In genomic region chr11:45265989-45266302, GRCm38 (mm10) we compare ENCODE assay signal across 15 mouse cellular contexts.
DNase-seq lines count a peak whose midpoint lies in the region; ATAC-seq and TF ChIP-seq lines count a peak whose summit lies in the region.
"Had no signal": no experiment of that assay in that cellular context is flagged by ENCODE, and none has a peak within 500 bp of the region (broad histone marks: within the 10 kb centered on the region; RNA-seq: fewer than 3 reads in every experiment).

No protein-coding gene starts in this region.

- H3K27me3 ChIP-seq in cerebellum, adult 2 months (ENCODE audit: control insufficient read depth, insufficient read depth, low read length): no peaks in the 10 kb centered on the region
- H3K27me3 ChIP-seq in heart, postnatal 0 days (ENCODE audit: control insufficient read depth, insufficient read depth, low read length): no peaks in the 10 kb centered on the region
- H3K27me3 ChIP-seq: embryonic facial prominence, embryonic 13.5 days; hindbrain, embryonic 12.5 days; neural tube, embryonic 15.5 days; Patski had no signal

- no peak for TF ChIP-seq POLR2A in cerebellum, adult 2 months (IDR thresholded peaks at IDR 0.05; ENCODE audit: borderline replicate concordance, insufficient read depth, low read length)

- WGBS in cerebellum, adult 2 months: 46% methylated on average over 4 of the region's 4 CpGs
- WGBS in heart, postnatal 0 days: 62% methylated on average over 4 of the region's 4 CpGs

- H3K4me1 ChIP-seq in cerebellum, adult 2 months (ENCODE audit: control insufficient read depth, insufficient read depth, low read length): no peaks in the 10 kb centered on the region
- no peaks in the 10 kb centered on the region for H3K4me1 ChIP-seq in heart, postnatal 0 days (ENCODE audit: control insufficient read depth, insufficient read depth)
- H3K4me1 ChIP-seq: hindbrain, embryonic 12.5 days had no signal

- no peak for TF ChIP-seq EP300 in heart, postnatal 0 days (IDR thresholded peaks at IDR 0.05; ENCODE audit: low read depth)

- H3K27ac ChIP-seq in cerebellum, adult 2 months (ENCODE audit: insufficient read depth, low read length): no peak overlapping the region
- H3K27ac ChIP-seq in heart, postnatal 0 days (ENCODE audit: low read depth): 0 out of 2 replicates have a peak overlapping the region, but pooled peaks have one; percentile 57
- H3K27ac ChIP-seq: hindbrain, embryonic 12.5 days; macrophage; neural tube, embryonic 15.5 days had no signal

- H3K9me3 ChIP-seq in heart, postnatal 0 days (replicated peaks; ENCODE audit: control insufficient read depth, low read length): no peaks in the 10 kb centered on the region
- H3K9me3 ChIP-seq: embryonic facial prominence, embryonic 13.5 days; hindbrain, embryonic 12.5 days; neural tube, embryonic 15.5 days had no signal

- intact Hi-C loops in heart, postnatal 14 days (cut with DNase I): no loop called here

- TF ChIP-seq CTCF in cerebellum, adult 2 months (IDR thresholded peaks at IDR 0.05; ENCODE audit: borderline replicate concordance, insufficient read depth, low read depth, low read length): no peak
- TF ChIP-seq CTCF in heart, postnatal 0 days (IDR thresholded peaks at IDR 0.05; ENCODE audit: low read depth): no peak

- H3K36me3 ChIP-seq in heart, postnatal 0 days (replicated peaks; ENCODE audit: control insufficient read depth, insufficient read depth, low read length): no peaks in the 10 kb centered on the region
- H3K36me3 ChIP-seq: embryonic facial prominence, embryonic 13.5 days; hindbrain, embryonic 12.5 days; neural tube, embryonic 15.5 days had no signal

- no peak overlapping the region for H3K9ac ChIP-seq in heart, postnatal 0 days (replicated peaks; ENCODE audit: low read depth, low read length)
- H3K9ac ChIP-seq: embryonic facial prominence, embryonic 13.5 days; hindbrain, embryonic 12.5 days; neural tube, embryonic 15.5 days had no signal

- no peak for ATAC-seq in heart, postnatal 0 days (ENCODE audit: insufficient read depth, low read depth)
- no peak for ATAC-seq in cerebellum, adult (ENCODE audit: insufficient number of reproducible peaks, low FRiP score, low TSS enrichment)
- ATAC-seq: Patski had no signal

- no peak overlapping the region for H3K4me2 ChIP-seq in heart, postnatal 0 days (ENCODE audit: low read depth, low read length)
- H3K4me2 ChIP-seq: embryonic facial prominence, embryonic 13.5 days; hindbrain, embryonic 12.5 days; neural tube, embryonic 15.5 days had no signal

- DNase-seq in cerebellum, postnatal 10 days: peak; percentile 40 to 42
- DNase-seq in cerebellum, adult 2 months: no peak
- DNase-seq in heart, postnatal 0 days (ENCODE audit: low spot score): no peak
- DNase-seq in heart, postnatal 14 days: no peak
- DNase-seq in lung, postnatal 10 days: peak; percentile 13
- no peak for DNase-seq in lung, postnatal 4 days
- DNase-seq in skeletal muscle tissue, adult 2 months (ENCODE audit: low read depth, low spot score): peak; percentile 28
- DNase-seq: adrenal gland, adult 8-10 months; cerebellum, postnatal 36 days had no signal

- H3K4me3 ChIP-seq in cerebellum, adult 2 months (replicated peaks; ENCODE audit: insufficient read depth, low read depth, low read length): no peak overlapping the region
- H3K4me3 ChIP-seq in heart, postnatal 0 days (ENCODE audit: low read depth, low read length): no peak overlapping the region
- H3K4me3 ChIP-seq: embryonic facial prominence, embryonic 13.5 days; hindbrain, embryonic 12.5 days; neural tube, embryonic 15.5 days had no signal

Comparison
In these comparisons a context has a peak if more than half of its experiments do, and no peak if none do; other contexts are left out.
1. DNase-seq: peak in cerebellum, postnatal 10 days (2 of 2), lung, postnatal 10 days (single experiment) and skeletal muscle tissue, adult 2 months (single experiment); none in cerebellum, adult 2 months (0 of 2), heart, postnatal 0 days (single experiment), heart, postnatal 14 days (0 of 2) and lung, postnatal 4 days (0 of 2).